Mouse (Mus musculus): ENCODE results near the gene Prrc2b. TPM values are rescaled to one million over a fixed set of nuclear protein-coding genes. Genes with fewer than 3 reads are reported as not detected.

The Prrc2b gene
- total RNA-seq (2021) = 100 to 1,000 TPM; 293 to 298 TPM
- long read RNA-seq, full-length matches to known transcripts = 7 of 77 reads
- long read RNA-seq, partial matches to known transcripts = 57 of 77 reads
- long read RNA-seq, other reads (novel, unspliced or antisense) = 13 of 77 reads

DNA sequence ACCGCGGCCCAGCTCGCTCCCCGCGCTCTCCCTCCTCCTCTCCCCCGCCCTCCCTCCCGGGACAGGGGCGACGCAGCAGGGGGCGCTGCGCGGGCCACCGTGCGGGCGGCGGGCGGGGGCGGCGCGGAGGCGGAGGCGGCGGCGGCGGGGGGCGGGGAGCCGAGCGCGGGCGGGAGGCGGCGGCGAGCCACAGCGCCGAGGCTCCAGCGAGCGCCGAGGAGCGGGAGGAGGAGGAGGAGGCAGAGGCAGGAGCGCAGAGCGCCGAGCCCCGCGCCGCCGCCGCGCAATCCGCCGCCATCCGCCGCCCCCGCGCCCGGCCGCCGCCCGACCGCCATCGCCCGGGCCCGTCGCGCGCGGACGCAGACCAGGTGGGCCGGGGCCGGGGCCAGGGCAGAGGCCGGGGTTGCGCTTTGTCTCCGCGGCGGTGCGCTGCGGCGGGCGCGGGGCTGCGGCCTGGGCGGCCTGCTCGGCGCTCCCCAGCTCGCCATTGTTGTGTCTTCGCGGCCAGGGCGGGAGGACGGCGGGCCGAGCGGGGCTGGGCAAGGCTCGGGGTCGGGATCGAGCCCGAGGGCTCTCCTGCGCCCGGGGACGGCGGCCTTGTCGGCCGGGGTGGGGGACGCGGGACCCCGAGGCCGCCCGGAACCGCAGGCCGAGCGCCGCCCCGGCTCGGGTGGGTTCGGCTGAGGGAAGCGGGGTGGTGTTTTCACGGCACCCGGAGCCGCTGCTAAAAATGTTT, at the start of gene Prrc2b:
TSS of gene Prrc2b (plus strand) at position 159 of the 736 bp plus-strand sequence.
- no peak for DNase-seq (ENCODE audit: low spot score in 2 of 2)

DNA sequence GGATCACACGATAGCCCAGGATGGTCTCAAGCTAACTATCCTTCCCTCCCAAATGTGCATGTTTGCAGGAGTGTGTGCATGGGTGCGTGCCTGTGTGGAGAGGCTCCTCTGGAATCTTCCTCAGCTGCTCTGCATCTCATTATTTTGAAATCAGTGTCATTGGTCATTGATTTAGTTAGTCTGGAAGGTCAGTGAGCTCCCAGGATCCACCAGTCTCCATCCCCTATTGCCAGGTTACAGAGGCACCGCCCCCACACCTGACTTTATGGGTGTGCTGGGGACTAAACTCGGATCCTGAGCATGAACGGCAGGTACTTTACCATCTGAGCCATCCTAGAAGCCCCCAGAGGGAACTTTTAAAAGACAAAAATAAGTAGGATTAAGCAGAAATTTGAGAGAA, 47.9 kb upstream of the Prrc2b start:
- DNase-seq (ENCODE audit: low spot score in 2 of 2) = no peak

GRCm38 (mm10) chr2:32103557-32103956, 47.3 kb upstream of the Prrc2b start:
- no peak for DNase-seq (ENCODE audit: low spot score in 2 of 2)

DNA sequence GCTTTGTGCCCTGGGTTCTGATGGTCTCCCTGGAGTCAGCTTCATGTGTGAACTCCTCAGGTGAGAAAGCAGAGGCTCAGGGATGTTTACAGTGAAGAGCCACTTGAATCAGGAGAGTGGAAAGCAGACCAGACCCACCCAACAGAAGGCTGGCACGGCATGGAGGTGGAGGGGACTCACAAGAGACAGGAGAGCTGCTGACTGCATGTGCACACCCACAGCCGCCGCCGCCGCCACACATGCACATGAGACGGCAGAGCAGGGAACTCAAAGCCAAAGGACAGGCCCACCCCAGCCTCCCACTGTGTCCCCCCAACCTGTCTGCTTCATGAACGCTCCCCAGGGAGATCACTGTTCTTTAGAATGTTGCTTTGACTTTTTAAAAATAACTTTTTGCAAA, 46.8 kb upstream of the Prrc2b start:
- peak in 1 of 2 experiments; percentile 58 for DNase-seq (ENCODE audit: low spot score in 2 of 2)

- DNase-seq (ENCODE audit: low spot score in 2 of 2) = no peak
Measured at GRCm38 (mm10) chr2:32105117-32105913, 45.6 kb upstream of the Prrc2b start.

DNA sequence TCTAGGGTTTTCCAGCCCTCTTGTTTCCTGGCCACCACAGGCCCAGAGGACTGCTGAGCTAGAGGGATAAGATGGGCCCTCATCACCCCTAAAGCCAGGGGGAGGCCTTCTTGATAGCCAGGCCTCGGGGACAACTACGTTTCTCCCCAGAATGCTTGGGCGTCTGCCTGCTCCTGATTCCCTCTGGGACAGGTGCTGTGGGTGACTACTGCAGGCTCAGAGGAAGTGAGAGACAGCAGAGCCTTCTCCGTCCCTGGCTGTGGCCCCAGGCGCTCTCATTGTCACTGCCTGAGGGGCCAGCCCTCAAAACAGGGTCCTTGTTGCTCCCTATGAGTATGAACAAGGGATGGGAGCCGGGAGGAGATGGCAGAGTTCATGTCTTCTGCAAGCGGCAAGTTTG, 45.0 kb upstream of the Prrc2b start:
- DNase-seq (ENCODE audit: low spot score in 2 of 2) = no peak

- no peak for DNase-seq (ENCODE audit: low spot score in 2 of 2)
Measured at GRCm38 (mm10) chr2:32111268-32111667, 39.6 kb upstream of the Prrc2b start.

- DNase-seq (ENCODE audit: low spot score in 2 of 2) = no peak
Measured at GRCm38 (mm10) chr2:32112548-32112947, 38.3 kb upstream of the Prrc2b start.

DNA sequence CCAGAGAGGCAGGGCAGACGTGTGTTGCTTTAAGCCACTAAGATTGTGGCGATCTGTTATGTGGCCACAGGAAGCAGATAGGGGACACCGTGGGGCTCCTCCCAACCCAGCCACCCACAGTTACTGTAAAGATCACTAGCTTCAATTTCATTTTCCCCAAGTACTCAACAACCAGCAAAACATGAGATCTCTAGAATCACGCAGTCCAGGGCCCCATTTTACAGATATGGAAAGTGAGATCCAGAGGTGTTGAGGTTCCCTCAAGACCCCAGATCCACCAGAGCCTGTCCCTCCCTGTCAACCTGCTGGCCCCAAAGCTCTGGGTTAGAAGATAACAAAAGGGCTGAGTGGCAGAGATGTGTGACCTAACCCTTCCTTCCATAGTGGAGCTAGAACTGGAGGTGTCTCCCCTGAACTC, 35.0 kb upstream of the Prrc2b start:
- no peak for DNase-seq (ENCODE audit: low spot score in 2 of 2)

GRCm38 (mm10) chr2:32119802-32120750, 30.8 kb upstream of the Prrc2b start:
- no peak for DNase-seq (ENCODE audit: low spot score in 2 of 2)

- DNase-seq (ENCODE audit: low spot score in 2 of 2) = no peak
Measured at GRCm38 (mm10) chr2:32121150-32121549, 29.7 kb upstream of the Prrc2b start.

DNA sequence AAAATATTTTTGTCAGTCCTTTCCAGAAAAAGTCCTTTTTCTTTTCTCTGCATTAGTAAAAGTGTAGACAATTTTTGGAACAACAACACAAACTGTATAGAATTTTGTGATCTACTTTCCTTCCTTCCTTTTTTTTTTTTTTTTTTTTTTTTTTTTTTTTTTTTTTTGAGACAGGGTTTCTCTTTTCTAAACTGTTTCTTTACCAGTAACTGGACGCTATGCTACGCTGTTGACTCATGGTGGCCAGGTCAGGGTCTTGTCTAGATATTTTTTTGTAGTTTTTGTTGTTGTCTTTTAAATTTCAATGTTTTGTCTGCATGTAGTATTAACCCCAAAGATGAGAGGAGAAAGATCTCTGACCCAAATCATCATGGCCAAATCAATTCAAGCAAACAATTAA, 29.1 kb upstream of the Prrc2b start:
- no peak for DNase-seq (ENCODE audit: low spot score in 2 of 2)

GRCm38 (mm10) chr2:32127653-32128535, 23.0 kb upstream of the Prrc2b start:
- DNase-seq (ENCODE audit: low spot score in 2 of 2) = no peak

DNA sequence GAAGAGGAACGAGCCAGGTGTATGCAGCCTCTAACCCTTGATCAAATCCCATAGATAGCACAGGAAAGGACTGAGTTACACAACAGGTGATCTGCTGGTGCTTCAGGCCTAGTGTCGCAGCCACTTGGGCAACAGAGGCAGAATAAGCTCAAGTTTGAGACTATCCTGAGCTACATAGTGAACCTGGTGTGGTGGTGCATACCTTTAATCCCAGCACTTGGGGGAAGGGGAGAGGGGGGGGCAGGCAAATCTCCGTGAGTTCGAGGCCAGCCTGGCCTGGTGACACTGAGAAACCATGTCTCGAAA, 22.4 kb upstream of the Prrc2b start:
- DNase-seq (ENCODE audit: low spot score in 2 of 2) = no peak

- DNase-seq (ENCODE audit: low spot score in 2 of 2) = no peak
Measured at GRCm38 (mm10) chr2:32129383-32130074, 21.4 kb upstream of the Prrc2b start.

GRCm38 (mm10) chr2:32130435-32130834, 20.4 kb upstream of the Prrc2b start:
- peak in 1 of 2 experiments; percentile 82 for DNase-seq (ENCODE audit: low spot score in 2 of 2)

- DNase-seq (ENCODE audit: low spot score in 2 of 2) = no peak
Measured at GRCm38 (mm10) chr2:32131205-32131834, 19.6 kb upstream of the Prrc2b start.

- DNase-seq (ENCODE audit: low spot score in 2 of 2) = no peak
Measured at GRCm38 (mm10) chr2:32131866-32132566, 18.9 kb upstream of the Prrc2b start.

DNA sequence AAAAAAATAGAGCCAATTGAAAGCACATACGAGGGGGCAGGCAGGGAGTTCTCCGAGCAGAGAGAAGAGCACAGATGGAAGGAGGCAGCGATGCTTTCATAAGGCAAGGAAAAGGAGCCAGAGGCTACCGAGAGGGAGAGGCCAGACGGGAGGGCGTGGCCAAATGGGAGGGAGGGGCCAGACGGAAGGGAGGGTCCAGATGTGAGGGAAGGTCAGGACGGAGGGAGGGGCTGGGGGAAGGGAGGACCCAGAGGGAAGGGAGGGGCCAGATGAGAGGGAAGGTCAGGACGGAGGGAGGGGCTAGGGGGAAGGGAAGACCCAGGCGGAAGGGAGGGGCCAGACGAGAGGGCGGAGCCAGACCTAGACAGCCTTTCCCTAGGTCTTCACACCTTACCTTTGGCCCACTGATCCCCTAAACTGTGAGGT, 18.3 kb upstream of the Prrc2b start:
- no peak for DNase-seq (ENCODE audit: low spot score in 2 of 2)
